Comparison of ENCODE assay signal across 21 mouse cellular contexts in the genomic region with DNA sequence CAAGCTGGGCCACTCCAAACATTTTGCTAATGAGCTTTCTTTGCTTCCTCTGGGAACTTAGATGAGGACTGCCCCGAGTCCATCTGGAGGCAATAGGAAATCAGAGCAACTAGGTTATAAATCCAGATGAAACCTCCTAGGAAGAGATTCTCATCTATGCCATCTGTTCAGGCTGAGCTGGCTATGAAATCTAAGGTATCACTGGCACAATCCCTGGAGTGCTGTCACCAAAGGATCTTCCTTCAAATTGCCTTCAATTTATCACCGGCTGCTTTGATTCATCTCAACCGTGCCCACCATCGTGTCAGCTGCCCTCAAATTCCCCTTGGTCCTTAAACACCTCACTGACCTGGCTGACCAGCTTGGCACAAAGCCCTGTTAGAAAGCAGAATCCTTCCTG.
DNase-seq lines count a peak whose midpoint lies in the region; ATAC-seq lines count a peak whose summit lies in the region.
"Had no signal": no experiment of that assay in that cellular context is flagged by ENCODE, and none has a peak within 500 bp of the region (broad histone marks: within the 10 kb centered on the region; RNA-seq: fewer than 3 reads in every experiment).

No protein-coding gene starts in this region.

- no peak for DNase-seq in neural tube, embryonic 10.5 days (ENCODE audit: extremely low spot score, low spot score)
- DNase-seq in cerebellum, postnatal 10 days = peak; percentile 84 to 85
- no peak for DNase-seq in heart, postnatal 25 days (ENCODE audit: low spot score)
- DNase-seq in spleen, adult 18-20 months = no peak
- DNase-seq: adrenal gland, postnatal 25 days; heart, adult 2 months; layer of hippocampus, postnatal 36 days; lung, adult 2 months; lung, postnatal 36 days had no signal

- no peak overlapping the region for H3K4me3 ChIP-seq in forebrain, embryonic 16.5 days (replicated peaks; ENCODE audit: low read length)
- no peak overlapping the region for H3K4me3 ChIP-seq in forebrain, embryonic 12.5 days (replicated peaks)
- no peak overlapping the region for H3K4me3 ChIP-seq in neural tube, embryonic 13.5 days
- H3K4me3 ChIP-seq in neural tube, embryonic 14.5 days (ENCODE audit: low read depth, low read length) = no peak overlapping the region
- H3K4me3 ChIP-seq: forebrain, embryonic 15.5 days; heart, adult 2 months; heart, embryonic 15.5 days; kidney, embryonic 15.5 days; midbrain, embryonic 10.5 days; myocyte had no signal

- WGBS in forebrain, embryonic 16.5 days = 71% methylated on average over 4 of the region's 4 CpGs
- WGBS in forebrain, embryonic 12.5 days = 87% methylated on average over 4 of the region's 4 CpGs
- WGBS in neural tube, embryonic 13.5 days = 26% methylated on average over 4 of the region's 4 CpGs
- whole genome bisulfite sequencing in neural tube, embryonic 14.5 days = 34% methylated on average over 4 of the region's 4 CpGs

- no peaks in the 10 kb centered on the region for H3K36me3 ChIP-seq in forebrain, embryonic 16.5 days (ENCODE audit: control insufficient read depth, insufficient read depth)
- H3K36me3 ChIP-seq in forebrain, embryonic 12.5 days (replicated peaks) = no peaks in the 10 kb centered on the region
- H3K36me3 ChIP-seq in neural tube, embryonic 13.5 days = no peaks in the 10 kb centered on the region
- no peaks in the 10 kb centered on the region for H3K36me3 ChIP-seq in neural tube, embryonic 14.5 days (ENCODE audit: control insufficient read depth, insufficient read depth, low read length)
- H3K36me3 ChIP-seq: forebrain, embryonic 15.5 days; heart, embryonic 15.5 days; kidney, embryonic 15.5 days; midbrain, embryonic 10.5 days had no signal

- intact Hi-C loops in heart, postnatal 25 days (cut with DNase I) = no loop called here

- ATAC-seq in forebrain, embryonic 16.5 days = 0 out of 2 replicates have a peak, but pooled peaks have one; percentile 43
- ATAC-seq in forebrain, embryonic 12.5 days (ENCODE audit: low FRiP score) = no peak
- peak; percentile 46; the same call in 1 of the 2 replicates for ATAC-seq in neural tube, embryonic 13.5 days (ENCODE audit: low read depth)
- ATAC-seq in neural tube, embryonic 14.5 days (ENCODE audit: low read depth) = peak; percentile 52
- ATAC-seq: activated CD4-positive, CD25-positive, alpha-beta regulatory T cell, adult 4 months; forebrain, embryonic 15.5 days; inflammation-experienced regulatory T-cells, adult 6 months had no signal

- no peak overlapping the region for H3K9ac ChIP-seq in forebrain, embryonic 16.5 days (replicated peaks; ENCODE audit: low read depth, low read length)
- no peak overlapping the region for H3K9ac ChIP-seq in forebrain, embryonic 12.5 days
- no peak overlapping the region for H3K9ac ChIP-seq in neural tube, embryonic 13.5 days
- H3K9ac ChIP-seq in neural tube, embryonic 14.5 days (replicated peaks; ENCODE audit: low read depth, low read length) = no peak overlapping the region
- H3K9ac ChIP-seq: forebrain, embryonic 15.5 days; heart, embryonic 15.5 days; kidney, embryonic 15.5 days had no signal

- H3K27ac ChIP-seq in forebrain, embryonic 16.5 days (ENCODE audit: low read length) = no peak overlapping the region
- no peak overlapping the region for H3K27ac ChIP-seq in forebrain, embryonic 12.5 days
- 0 out of 2 replicates have a peak overlapping the region, but pooled peaks have one; percentile 23 for H3K27ac ChIP-seq in neural tube, embryonic 13.5 days (replicated peaks)
- no peak overlapping the region for H3K27ac ChIP-seq in neural tube, embryonic 14.5 days (ENCODE audit: low read depth, low read length)
- H3K27ac ChIP-seq: forebrain, embryonic 15.5 days; heart, adult 2 months; heart, embryonic 15.5 days; kidney, embryonic 15.5 days; midbrain, embryonic 10.5 days had no signal

- H3K4me1 ChIP-seq in forebrain, embryonic 16.5 days (replicated peaks; ENCODE audit: control insufficient read depth, insufficient read depth, low read length) = peaks cover 15% of the 10 kb centered on the region
- H3K4me1 ChIP-seq in forebrain, embryonic 12.5 days = peaks cover 10% of the 10 kb centered on the region
- H3K4me1 ChIP-seq in neural tube, embryonic 13.5 days (replicated peaks) = peaks cover 25% of the 10 kb centered on the region
- H3K4me1 ChIP-seq in neural tube, embryonic 14.5 days (ENCODE audit: control insufficient read depth, insufficient read depth, low read length) = no peaks in the 10 kb centered on the region
- H3K4me1 ChIP-seq: heart, embryonic 15.5 days had no signal

- H3K27me3 ChIP-seq in forebrain, embryonic 16.5 days (replicated peaks; ENCODE audit: control insufficient read depth, insufficient read depth, low read length) = no peaks in the 10 kb centered on the region
- H3K27me3 ChIP-seq in forebrain, embryonic 12.5 days = no peaks in the 10 kb centered on the region
- no peaks in the 10 kb centered on the region for H3K27me3 ChIP-seq in neural tube, embryonic 13.5 days
- H3K27me3 ChIP-seq in neural tube, embryonic 14.5 days (ENCODE audit: control insufficient read depth, insufficient read depth, low read length) = no peaks in the 10 kb centered on the region
- H3K27me3 ChIP-seq: forebrain, embryonic 15.5 days; heart, embryonic 15.5 days; kidney, embryonic 15.5 days had no signal

- H3K4me2 ChIP-seq in forebrain, embryonic 16.5 days (ENCODE audit: low read length) = no peak overlapping the region
- no peak overlapping the region for H3K4me2 ChIP-seq in forebrain, embryonic 12.5 days
- H3K4me2 ChIP-seq in neural tube, embryonic 13.5 days = no peak overlapping the region
- no peak overlapping the region for H3K4me2 ChIP-seq in neural tube, embryonic 14.5 days (ENCODE audit: low read depth, low read length)
- H3K4me2 ChIP-seq: forebrain, embryonic 15.5 days; heart, embryonic 15.5 days; kidney, embryonic 15.5 days; liver, embryonic 11.5 days had no signal

- no peaks in the 10 kb centered on the region for H3K9me3 ChIP-seq in forebrain, embryonic 16.5 days (ENCODE audit: control insufficient read depth, low read length)
- no peaks in the 10 kb centered on the region for H3K9me3 ChIP-seq in forebrain, embryonic 12.5 days
- H3K9me3 ChIP-seq in neural tube, embryonic 13.5 days = no peaks in the 10 kb centered on the region
- no peaks in the 10 kb centered on the region for H3K9me3 ChIP-seq in neural tube, embryonic 14.5 days (ENCODE audit: control insufficient read depth, low read length)
- H3K9me3 ChIP-seq: forebrain, embryonic 15.5 days; heart, embryonic 15.5 days; kidney, embryonic 15.5 days; midbrain, embryonic 10.5 days had no signal

Comparison
In these comparisons a context has a peak if more than half of its experiments do, and no peak if none do; other contexts are left out.
1. DNase-seq: peak in cerebellum, postnatal 10 days (2 of 2); none in neural tube, embryonic 10.5 days (single experiment), heart, postnatal 25 days (single experiment) and spleen, adult 18-20 months (0 of 2).